Mouse (Mus musculus): Measurements from ENCODE around the gene Serinc5.

Gene Serinc5

DNA sequence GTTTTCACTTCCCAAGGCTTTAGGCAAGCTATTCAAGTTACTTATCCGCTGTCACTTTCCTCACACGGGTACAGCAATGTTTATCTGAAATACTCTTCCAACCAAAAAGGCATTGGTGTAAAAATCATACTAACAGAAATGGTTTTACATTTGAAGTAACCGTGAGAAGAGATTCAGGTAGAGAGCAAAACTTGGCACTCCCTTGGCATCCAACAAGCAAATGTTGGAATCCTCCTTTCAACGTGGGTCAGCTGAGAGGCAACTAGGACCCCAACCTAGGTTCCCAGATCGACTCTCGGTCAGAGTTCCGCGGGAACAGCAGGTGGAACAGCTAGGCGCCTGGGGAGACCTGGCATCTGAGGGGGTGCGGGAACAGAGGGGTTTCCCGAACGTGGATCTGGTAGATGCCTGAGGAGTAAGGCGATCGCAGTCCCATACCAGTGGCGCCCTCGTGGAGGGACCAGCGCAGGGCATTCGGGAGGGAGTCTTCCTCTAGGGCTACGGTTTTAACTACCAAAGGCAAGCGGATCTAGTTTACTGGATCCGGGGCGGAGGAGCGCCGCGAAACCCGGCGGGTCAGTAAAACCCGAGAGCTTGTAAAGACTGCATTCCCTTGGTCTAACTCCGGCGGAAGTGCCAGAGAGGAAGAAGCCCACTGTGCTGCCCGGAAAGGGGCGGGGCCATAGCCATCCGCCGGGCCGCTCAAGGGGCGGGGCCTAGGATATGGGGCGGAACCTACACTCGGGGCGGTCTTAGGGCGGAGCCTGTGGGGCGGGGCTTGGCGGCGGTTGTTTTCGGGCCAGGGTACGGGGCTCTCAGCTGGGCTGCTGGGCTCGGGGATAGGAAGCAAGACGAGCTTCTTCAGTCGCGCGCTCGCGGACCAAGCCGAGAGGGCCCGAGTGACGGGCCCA lies at the start of gene Serinc5:
Gene Serinc5 (plus strand): TSS at position 781 of the 911 bp plus-strand sequence.
- peak; percentile 95 for DNase-seq (ENCODE audit: low read depth, low spot score)
- Histone ChIP-seq H3K36me3 (ENCODE audit: control insufficient read depth, insufficient read depth, low read length, poor library complexity, severe bottlenecking) (no peaks in the 10 kb centered on the region), H3K27me3 (ENCODE audit: control insufficient read depth, insufficient read depth, low read length, poor library complexity, severe bottlenecking) (no peaks in the 10 kb centered on the region)

DNA sequence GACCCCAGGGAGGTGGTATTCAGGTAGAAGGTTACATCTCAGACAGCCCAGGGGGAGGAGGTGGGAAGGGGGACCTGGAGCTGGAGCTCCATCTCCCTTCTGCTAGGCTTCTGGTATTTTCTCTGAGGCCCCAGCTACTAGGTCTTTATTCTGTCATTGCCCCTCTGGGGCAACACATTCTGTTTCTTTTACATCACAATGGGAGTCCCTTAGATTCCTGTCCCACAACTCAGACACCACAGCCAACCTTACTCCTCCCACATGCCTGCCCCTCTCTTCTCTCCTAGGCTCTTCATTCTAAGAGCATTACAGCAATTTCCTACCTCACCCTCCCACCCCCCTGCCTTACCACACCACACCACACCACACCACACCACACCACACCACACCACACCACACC lies 34.8 kb upstream of the Serinc5 start, which contains the start of gene Spz1:
Gene Spz1 (minus strand): TSS at position 101 of the 400 bp plus-strand sequence.
- no peaks in the 10 kb centered on the region for H3K36me3 ChIP-seq (ENCODE audit: control insufficient read depth, insufficient read depth, low read length, poor library complexity, severe bottlenecking)
- H3K27me3 ChIP-seq (ENCODE audit: control insufficient read depth, insufficient read depth, low read length, poor library complexity, severe bottlenecking): no peaks in the 10 kb centered on the region
- DNase-seq (ENCODE audit: low read depth, low spot score): no peak

DNA sequence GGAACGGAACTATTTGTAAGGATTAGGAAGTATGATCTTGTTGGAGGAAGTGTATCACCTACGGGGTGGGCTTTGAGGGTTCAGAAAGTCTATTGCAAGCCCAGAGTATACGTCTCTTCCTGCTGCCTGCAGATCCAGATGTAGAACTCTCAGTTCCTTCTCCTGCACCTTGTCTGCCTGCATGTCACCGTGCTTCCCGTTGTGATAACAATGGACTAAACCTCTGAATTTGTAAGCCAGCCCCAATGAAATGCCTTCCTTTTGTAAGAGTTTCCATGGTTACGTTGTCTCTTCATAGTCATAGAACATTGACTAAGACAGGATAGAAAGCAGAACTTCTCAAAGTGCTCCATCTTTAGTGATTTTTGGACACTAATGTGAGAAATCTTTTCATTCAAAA lies 34.2 kb upstream of the Serinc5 start:
- H3K36me3 ChIP-seq (ENCODE audit: control insufficient read depth, insufficient read depth, low read length, poor library complexity, severe bottlenecking): no peaks in the 10 kb centered on the region
- H3K27me3 ChIP-seq (ENCODE audit: control insufficient read depth, insufficient read depth, low read length, poor library complexity, severe bottlenecking): no peaks in the 10 kb centered on the region
- peak; percentile 41 for DNase-seq (ENCODE audit: low read depth, low spot score)

DNA sequence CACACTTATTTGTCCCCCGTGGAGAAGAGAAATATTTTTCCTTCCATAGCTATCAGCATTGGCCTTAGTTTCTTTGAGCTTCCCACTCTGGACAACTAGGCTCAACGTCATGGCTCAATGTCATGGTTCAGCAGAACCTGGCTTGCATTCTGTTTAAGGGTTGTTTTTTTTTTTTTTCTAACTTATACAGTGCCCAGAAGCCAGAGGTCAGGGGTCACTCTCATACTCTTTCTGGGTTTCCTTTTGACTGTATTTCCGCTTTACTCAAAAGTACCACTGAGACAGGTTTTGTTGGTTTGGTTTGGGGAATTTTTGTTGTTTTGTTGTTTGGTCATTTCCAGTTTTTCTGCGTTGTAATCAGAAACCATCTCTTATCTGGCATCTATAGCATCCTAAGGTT lies 32.7 kb upstream of the Serinc5 start:
- no peaks in the 10 kb centered on the region for H3K27me3 ChIP-seq (ENCODE audit: control insufficient read depth, insufficient read depth, low read length, poor library complexity, severe bottlenecking)
- DNase-seq (ENCODE audit: low read depth, low spot score): no peak

DNA sequence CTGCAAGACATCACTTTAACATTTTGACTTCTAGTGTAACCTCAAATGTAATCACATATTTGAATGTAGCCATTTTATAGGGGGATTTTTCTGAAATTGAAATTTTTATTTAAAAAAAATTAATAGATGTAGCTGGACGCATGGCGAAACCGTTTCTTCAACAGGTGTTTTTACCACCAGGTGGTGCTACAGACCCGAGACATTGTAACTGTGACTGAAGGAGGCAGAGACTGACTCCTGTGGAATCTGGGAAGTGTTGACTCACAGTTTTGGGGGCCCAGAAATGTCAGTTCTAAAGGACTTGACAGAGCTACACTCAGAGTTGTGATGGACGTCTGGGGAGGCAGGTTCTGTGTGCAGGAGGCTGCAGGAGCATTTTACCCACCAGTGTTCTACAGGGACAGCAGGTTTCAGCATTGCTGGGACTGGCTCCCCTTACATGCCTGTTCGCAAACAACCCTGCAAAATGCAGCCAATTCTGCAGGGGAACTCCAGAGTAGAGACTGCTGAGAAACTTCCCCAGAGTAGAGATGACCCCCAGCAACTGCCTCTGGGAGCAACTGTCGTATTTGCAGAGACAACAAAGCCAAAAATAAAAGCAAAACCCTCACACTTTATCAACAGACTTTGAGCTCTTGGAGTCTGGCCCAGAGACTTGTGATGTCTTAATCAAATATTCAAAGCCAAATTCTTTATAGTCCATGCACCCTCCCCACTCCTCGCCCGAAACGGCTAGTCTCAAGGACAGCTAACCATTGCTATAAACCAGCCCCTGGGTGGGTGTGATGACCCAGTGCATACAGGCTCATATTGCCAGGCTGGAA lies 30.5 kb upstream of the Serinc5 start:
- Histone ChIP-seq H3K36me3 (ENCODE audit: control insufficient read depth, insufficient read depth, low read length, poor library complexity, severe bottlenecking) (no peaks in the 10 kb centered on the region), H3K27me3 (ENCODE audit: control insufficient read depth, insufficient read depth, low read length, poor library complexity, severe bottlenecking) (no peaks in the 10 kb centered on the region)
- peak; percentile 81 for DNase-seq (ENCODE audit: low read depth, low spot score)

More for the DNA sequence above, 32.7 kb upstream of the Serinc5 start:
- H3K36me3 ChIP-seq (ENCODE audit: control insufficient read depth, insufficient read depth, low read length, poor library complexity, severe bottlenecking): no peaks in the 10 kb centered on the region

DNA sequence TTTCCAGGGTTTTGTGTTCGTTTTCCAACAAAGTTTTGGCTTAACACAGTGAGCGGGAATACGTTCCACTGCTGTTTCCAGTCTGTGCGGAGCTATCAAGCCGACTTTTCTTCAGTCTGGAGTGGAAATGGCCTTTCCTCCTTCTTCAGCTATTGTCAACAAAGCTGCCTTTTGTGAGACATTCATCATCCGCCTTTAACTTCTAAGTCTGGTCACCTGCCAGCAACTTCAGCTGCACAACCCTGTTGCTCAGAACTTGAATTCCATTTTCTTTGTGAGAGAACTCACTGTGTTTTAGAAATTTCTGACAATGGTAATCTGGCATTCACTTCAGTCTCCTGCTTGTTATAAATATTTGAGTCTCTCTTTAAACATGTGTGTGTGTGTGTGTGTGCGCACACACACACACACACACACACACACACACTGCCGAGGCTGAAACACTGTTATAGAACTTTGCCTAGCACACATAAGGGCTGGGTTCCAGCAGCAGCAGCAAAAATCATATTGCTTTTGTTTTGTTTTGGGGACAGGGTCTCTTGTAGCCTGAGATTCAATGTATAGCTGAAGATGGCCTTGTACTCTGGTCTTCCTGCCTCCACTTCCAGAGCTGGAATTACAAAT lies 26.7 kb upstream of the Serinc5 start:
- Histone ChIP-seq H3K27me3 (ENCODE audit: control insufficient read depth, insufficient read depth, low read length, poor library complexity, severe bottlenecking) (no peaks in the 10 kb centered on the region), H3K36me3 (ENCODE audit: control insufficient read depth, insufficient read depth, low read length, poor library complexity, severe bottlenecking) (no peaks in the 10 kb centered on the region)
- DNase-seq (ENCODE audit: low read depth, low spot score): no peak

DNA sequence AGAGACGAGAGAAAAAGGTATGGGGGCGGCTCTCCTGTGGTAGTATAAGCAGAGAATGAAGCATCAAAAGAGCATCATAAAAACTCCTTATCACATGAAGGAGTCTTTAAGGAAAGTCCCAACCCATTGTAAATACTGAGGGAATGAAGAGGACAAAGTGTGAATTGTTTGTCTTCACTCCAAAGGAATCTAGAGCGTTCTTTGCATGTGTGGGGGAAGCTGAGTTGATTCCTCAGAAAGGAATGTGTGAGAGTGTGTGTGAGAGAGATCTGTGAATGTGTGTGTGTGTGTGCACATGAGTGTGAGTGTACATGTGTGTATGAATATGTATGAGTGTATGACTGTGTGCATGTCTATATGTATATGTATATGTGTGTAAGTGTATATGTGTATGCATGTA lies 22.2 kb upstream of the Serinc5 start:
- DNase-seq (ENCODE audit: low read depth, low spot score): no peak
- no peaks in the 10 kb centered on the region for H3K27me3 ChIP-seq (ENCODE audit: control insufficient read depth, insufficient read depth, low read length, poor library complexity, severe bottlenecking)
- H3K36me3 ChIP-seq (ENCODE audit: control insufficient read depth, insufficient read depth, low read length, poor library complexity, severe bottlenecking): no peaks in the 10 kb centered on the region

DNA sequence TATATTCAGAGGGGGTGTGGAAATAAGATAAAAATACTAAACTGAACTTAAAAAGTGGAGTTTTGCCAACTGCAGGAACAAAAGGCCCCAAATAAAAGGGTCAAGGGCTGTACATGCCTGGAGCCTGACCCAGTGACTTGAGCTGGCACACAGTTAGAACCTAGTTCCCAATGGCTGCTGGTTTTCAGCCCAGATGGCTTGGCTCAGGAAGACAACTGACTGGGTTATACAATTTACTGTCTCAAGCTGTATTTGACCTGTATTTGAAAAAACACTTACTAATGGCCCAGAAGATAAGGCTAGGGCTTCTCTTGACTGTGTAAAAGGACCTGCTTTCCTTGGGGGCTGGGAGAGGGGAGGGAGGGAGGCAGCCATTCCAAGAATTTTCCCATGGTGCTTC lies 21.6 kb upstream of the Serinc5 start:
- no peak for DNase-seq (ENCODE audit: low read depth, low spot score)
- Histone ChIP-seq H3K27me3 (ENCODE audit: control insufficient read depth, insufficient read depth, low read length, poor library complexity, severe bottlenecking) (no peaks in the 10 kb centered on the region), H3K36me3 (ENCODE audit: control insufficient read depth, insufficient read depth, low read length, poor library complexity, severe bottlenecking) (no peaks in the 10 kb centered on the region)

DNA sequence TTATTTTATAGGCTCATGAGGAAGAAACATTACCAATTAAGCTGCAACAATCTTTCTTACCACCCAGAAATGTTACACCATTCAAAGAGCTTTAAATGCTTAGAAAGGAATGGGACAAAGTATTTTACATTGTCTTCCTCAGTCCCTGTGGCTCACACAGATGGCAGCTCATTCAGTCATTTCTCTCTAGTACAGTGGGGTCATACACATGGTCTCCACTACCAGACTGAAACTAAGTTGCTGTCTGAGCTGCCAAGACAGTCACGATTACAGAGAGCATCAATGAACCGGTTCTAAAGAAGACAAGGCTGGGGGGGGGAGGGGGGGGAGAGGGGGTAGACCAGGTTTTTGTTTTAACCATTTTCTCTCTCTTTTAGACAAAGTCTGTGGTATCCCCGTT lies 19.7 kb upstream of the Serinc5 start:
- DNase-seq (ENCODE audit: low read depth, low spot score): no peak
- H3K27me3 ChIP-seq (ENCODE audit: control insufficient read depth, insufficient read depth, low read length, poor library complexity, severe bottlenecking): no peaks in the 10 kb centered on the region
- no peaks in the 10 kb centered on the region for H3K36me3 ChIP-seq (ENCODE audit: control insufficient read depth, insufficient read depth, low read length, poor library complexity, severe bottlenecking)

DNA sequence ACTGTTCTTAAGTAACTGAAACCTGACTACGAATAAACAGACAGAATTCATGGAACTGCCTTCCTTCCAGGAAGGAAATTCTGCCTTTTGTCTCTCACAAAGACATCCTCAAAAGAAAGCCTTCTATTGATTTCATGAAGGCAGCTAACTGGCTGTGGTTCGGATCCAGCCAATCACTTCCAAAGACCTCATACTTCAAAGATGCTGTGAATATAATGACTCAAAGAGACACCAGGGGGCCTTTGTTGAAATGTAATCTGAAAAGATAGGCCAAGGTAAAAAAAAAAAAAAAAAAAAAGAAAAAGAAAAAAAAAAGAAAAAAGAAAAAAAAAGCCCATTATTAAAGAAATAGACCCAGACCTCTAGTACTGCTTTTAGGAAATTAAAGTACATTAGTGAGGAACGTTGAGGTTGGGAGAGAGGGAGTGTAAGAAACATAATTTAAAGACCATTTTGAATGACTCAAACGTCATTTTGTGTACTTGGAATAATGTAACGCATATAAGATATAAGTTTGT lies 18.6 kb upstream of the Serinc5 start:
- H3K36me3 ChIP-seq (ENCODE audit: control insufficient read depth, insufficient read depth, low read length, poor library complexity, severe bottlenecking): no peaks in the 10 kb centered on the region
- DNase-seq (ENCODE audit: low read depth, low spot score): no peak
- H3K27me3 ChIP-seq (ENCODE audit: control insufficient read depth, insufficient read depth, low read length, poor library complexity, severe bottlenecking): no peaks in the 10 kb centered on the region

DNA sequence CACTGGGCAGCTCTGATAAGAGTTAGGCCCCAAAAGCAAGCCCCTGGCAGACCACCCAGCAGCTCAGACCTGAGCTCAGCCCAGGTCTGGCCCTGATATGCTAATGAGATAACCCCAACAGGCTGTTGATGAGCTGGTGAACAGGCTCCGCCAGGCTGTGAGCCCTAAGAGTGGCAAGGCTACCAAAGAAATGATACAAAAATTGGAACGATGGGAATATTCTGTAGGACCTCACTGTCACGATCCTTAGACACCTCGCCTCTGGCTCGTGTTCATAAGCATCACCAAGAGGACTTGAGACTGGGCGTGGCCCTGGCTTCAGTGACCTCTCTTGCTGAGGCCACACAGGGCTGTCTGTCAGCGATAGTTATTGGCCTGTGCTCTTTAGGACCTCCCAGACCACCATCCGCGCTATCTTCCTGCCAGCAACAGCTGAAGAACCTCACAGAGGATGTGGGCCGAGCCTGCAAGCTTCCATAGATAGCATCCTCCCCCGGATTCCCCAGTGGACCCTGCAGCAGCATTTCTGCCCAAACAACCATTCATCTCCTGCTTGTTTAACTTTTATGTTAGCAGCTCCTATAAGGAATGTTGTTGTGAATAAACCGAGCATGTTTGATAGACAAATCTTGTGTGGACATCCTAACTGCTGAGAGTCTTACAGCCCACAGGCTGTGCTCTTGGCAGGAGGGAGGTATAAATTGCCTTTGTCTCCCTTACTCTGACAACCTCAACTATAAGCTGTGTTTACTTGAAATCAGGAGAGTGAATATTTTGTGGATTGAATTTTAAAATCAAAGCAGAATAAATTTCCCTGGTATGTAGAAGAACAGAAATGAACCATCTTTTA lies 17.9 kb upstream of the Serinc5 start:
- DNase-seq (ENCODE audit: low read depth, low spot score): no peak
- Histone ChIP-seq H3K27me3 (ENCODE audit: control insufficient read depth, insufficient read depth, low read length, poor library complexity, severe bottlenecking) (no peaks in the 10 kb centered on the region), H3K36me3 (ENCODE audit: control insufficient read depth, insufficient read depth, low read length, poor library complexity, severe bottlenecking) (no peaks in the 10 kb centered on the region)

DNA sequence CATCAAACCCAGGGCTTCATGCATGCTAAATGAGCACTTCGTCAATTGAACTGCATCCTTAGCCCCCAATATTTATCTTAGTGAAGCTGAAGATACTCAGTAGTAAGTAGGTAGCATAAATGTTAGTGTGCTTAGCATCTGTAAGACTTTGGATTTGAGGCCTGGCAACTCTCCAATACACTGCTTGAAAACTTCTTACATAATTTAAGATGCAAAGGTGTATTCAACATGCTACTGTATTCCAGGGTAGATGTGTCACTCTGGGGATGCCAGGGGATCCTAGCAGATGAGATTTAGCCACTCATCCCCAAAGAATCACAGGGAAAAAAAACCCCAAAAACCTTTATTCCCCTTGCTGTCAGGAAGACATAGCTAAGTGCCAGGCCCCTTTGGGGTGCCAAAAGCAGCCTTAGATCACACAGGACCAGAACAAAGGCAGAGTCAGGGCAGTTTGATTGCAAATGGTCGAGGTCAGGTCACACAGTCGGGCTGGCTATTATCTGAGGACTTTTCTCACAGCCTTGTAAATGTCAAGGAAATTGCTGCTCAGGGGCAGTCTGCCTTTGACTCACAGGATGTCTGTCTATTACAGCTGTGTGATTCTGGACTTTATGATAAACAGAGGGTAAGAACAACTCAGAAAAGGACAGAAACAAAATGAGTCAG lies 17.0 kb upstream of the Serinc5 start:
- no peak for DNase-seq (ENCODE audit: low read depth, low spot score)
- no peaks in the 10 kb centered on the region for H3K27me3 ChIP-seq (ENCODE audit: control insufficient read depth, insufficient read depth, low read length, poor library complexity, severe bottlenecking)
- no peaks in the 10 kb centered on the region for H3K36me3 ChIP-seq (ENCODE audit: control insufficient read depth, insufficient read depth, low read length, poor library complexity, severe bottlenecking)

DNA sequence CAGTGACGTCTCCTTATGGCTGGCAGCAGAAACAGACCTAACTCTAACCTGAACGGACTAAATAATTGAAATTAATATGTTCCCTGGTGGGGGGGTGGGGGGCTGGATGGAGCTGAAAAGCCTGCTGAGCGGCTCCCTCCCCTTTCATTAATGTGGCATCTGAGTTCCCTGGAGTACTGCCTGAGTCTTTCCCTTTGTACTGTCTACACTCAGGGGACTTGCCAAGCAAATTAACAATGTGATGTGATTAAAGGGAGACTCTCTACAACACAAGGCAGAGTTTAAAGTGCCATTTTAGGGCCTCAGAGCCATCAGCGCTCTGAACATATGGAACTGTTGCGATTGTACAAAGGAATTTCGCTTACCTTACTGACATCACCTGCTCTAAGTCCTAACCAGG lies 16.4 kb upstream of the Serinc5 start:
- no peak for DNase-seq (ENCODE audit: low read depth, low spot score)
- Histone ChIP-seq H3K36me3 (ENCODE audit: control insufficient read depth, insufficient read depth, low read length, poor library complexity, severe bottlenecking) (no peaks in the 10 kb centered on the region), H3K27me3 (ENCODE audit: control insufficient read depth, insufficient read depth, low read length, poor library complexity, severe bottlenecking) (no peaks in the 10 kb centered on the region)

Data from splenic B cell, adult 2 months (primary cell).